Mouse (Mus musculus) lung, embryonic 15.5 days (tissue): ENCODE results near the gene Ctnnd1. TPM values are rescaled to one million over a fixed set of nuclear protein-coding genes. Genes with fewer than 3 reads are reported as not detected.
A peak's percentile ranks its signal among the peaks of the same experiment; 100 is the strongest.

Source experiments
- ATAC-seq: fragments of 200-750 bp; cut with Nextera tagmentation; 2 replicates; pipeline ENCODE4 v1.8.0; 2017; ENCODE audit warnings: moderate number of reproducible peaks, borderline replicate concordance; ENCODE audit not compliant: low FRiP score, low TSS enrichment; ENCODE audit errors: extremely low read depth
- H3K27ac ChIP-seq: fragments of 300-500 bp; sonication (generic); 2 replicates; pipeline ENCODE4 v1.5.1; 2015; ENCODE audit warnings: moderate library complexity, mild to moderate bottlenecking, inconsistent platforms
- H3K27me3 ChIP-seq: fragments of 300-500 bp; sonication (generic); 2 replicates; pipeline ENCODE4 v1.6.1; 2015; ENCODE audit warnings: inconsistent platforms
- H3K36me3 ChIP-seq: fragments of 300-500 bp; sonication (generic); 2 replicates; pipeline ENCODE4 v1.6.1; 2015; ENCODE audit warnings: inconsistent platforms
- H3K4me1 ChIP-seq: fragments of 300-500 bp; sonication (generic); 2 replicates; pipeline ENCODE4 v1.6.1; 2015; ENCODE audit warnings: inconsistent platforms
- H3K4me2 ChIP-seq: fragments of 300-500 bp; sonication (generic); 2 replicates; pipeline ENCODE4 v1.6.1; 2015; ENCODE audit warnings: inconsistent platforms, mild to moderate bottlenecking, moderate library complexity
- H3K4me3 ChIP-seq: fragments of 300-500 bp; sonication (generic); 2 replicates; pipeline ENCODE4 v1.5.1; 2015; ENCODE audit warnings: mild to moderate bottlenecking, inconsistent platforms
- H3K9ac ChIP-seq: fragments of 300-500 bp; sonication (generic); 2 replicates; pipeline ENCODE4 v1.6.1; 2015; ENCODE audit warnings: inconsistent platforms
- H3K9me3 ChIP-seq: fragments of 300-500 bp; sonication (generic); 2 replicates; pipeline ENCODE4 v1.6.1; 2016; ENCODE audit warnings: inconsistent platforms
- WGBS: fragments of 180-500 bp; shearing (Covaris S2); methylation state at CpG from one replicate; pipeline ENCODE4 v1.1.7; 2015; 5-methylcytosine and 5-hydroxymethylcytosine counted together
- polyA plus RNA-seq: library from polyadenylated mRNA; unstranded; fragments of >200 nt; fragmentation: Nextera tagmentation; extraction: Ambion mirVana; gene quantifications from 2 replicates; pipeline ENCODE4 v1.2.1, GENCODE M21; 2015

Ctnnd1 gene
- polyA plus RNA-seq, 1 experiment from 2014 or later: 66.0 TPM

DNA sequence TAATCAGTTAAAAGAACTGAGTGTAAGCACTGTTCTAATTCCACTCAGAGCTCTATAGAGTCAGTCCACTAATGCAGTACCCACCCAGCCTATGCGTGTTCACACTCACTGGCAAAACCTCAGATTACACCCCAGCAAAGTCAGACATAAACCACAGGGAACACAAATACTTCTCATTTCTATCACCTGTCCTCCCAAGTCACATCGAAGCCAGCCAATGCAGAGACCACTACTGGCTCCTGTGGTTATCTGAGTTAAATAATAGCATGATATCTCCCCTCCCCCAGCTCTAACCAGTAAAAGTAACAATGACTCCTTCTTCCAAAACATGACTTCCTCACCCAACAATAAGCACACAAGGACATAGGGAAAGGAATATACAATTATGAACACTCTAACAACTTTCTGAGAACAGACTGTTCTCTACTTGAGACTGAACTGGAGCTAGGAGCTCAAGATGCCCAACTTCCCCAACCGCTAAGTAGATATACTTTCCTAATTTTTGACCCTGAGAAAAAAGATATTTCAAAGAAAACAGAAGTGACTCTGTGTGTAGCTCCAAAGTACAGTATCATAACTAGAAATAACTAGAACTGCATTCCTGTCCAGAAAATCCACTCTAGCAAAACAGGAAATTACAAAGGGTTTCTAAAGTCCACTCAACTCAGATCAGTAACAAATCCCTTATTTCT lies 27.0 kb downstream of the Ctnnd1 start:
- Histone ChIP-seq H3K4me1 (peaks cover 38% of the 10 kb centered on the region), H3K4me3 (no peak overlapping the region), H3K4me2 (no peak overlapping the region; the same call in 1 of the 2 replicates), H3K9ac (no peak overlapping the region), H3K36me3 (peaks cover 30% of the 10 kb centered on the region), H3K27ac (peak overlapping the region; percentile 42; the same call in 1 of the 2 replicates), H3K27me3 (no peaks in the 10 kb centered on the region), H3K9me3 (no peaks in the 10 kb centered on the region)
- no peak for ATAC-seq
- WGBS: 80% methylated on average over 3 of the region's 3 CpGs

DNA sequence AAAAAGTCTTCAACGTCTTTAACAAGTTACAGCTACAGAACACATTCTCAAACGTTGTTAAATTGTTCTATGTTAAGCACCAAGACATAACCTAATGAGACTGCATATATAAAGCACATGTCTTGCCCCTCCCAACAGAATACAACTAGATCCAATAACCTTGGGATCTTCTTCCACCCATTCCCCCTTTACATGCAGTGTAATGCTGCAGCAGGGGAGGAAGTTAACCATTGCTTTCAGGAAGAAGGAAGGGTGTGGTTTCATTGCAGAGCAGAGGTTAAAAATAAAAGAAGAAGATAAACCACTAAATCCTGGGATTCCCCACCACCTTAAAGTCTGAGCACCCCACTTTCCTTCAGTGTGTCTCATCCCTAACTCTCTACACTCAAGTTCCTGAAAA lies 27.9 kb downstream of the Ctnnd1 start:
- no peak for ATAC-seq
- Histone ChIP-seq H3K9ac (no peak overlapping the region), H3K4me1 (peaks cover 40% of the 10 kb centered on the region), H3K9me3 (no peaks in the 10 kb centered on the region), H3K36me3 (peaks cover 30% of the 10 kb centered on the region), H3K27me3 (no peaks in the 10 kb centered on the region), H3K4me3 (no peak overlapping the region), H3K4me2 (peak overlapping the region; percentile 17), H3K27ac (peak overlapping the region; percentile 64)
- WGBS: 46% methylated on average over 2 of the region's 2 CpGs

DNA sequence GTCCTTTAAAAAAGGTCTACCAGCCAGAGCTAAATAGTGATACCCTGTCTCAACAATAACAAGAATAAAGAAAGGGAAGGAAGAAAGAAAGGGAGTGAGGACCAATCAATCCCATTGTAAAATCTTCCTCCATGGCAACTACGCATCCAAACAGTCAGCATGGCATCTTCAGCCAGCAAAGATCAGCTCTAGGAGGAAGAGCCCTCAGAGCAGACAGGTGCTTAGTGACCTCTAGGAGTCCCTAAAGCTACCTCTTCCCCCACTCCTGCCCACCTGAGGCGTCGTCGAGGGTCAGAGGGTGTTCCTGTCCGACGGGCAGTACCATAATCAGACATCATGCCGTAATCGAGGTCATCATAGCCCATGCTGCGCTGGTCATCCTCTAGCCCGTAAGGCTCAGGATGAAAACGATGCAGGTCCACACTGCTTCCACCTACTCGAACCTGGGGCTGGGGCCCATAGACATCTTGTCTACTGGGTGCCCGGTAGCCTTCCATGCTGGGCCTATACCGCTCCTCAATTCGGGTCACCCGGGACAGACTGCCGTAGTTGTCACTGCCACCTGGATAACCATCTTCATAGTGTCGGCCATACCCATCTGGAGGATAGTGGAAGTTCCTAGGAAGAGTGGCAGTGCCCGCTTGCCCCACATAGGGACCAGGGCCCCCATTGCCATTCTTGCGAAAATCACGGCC lies 30.8 kb downstream of the Ctnnd1 start:
- ATAC-seq: no peak
- no peak overlapping the region for H3K27ac ChIP-seq
- peaks cover 29% of the 10 kb centered on the region for H3K4me1 ChIP-seq
- H3K9me3 ChIP-seq: no peaks in the 10 kb centered on the region
- H3K27me3 ChIP-seq: no peaks in the 10 kb centered on the region
- H3K9ac ChIP-seq: no peak overlapping the region
- H3K4me3 ChIP-seq: no peak overlapping the region
- H3K4me2 ChIP-seq: no peak overlapping the region
- H3K36me3 ChIP-seq: peaks cover 58% of the 10 kb centered on the region
- 95% methylated on average over 21 of the region's 21 CpGs for WGBS

DNA sequence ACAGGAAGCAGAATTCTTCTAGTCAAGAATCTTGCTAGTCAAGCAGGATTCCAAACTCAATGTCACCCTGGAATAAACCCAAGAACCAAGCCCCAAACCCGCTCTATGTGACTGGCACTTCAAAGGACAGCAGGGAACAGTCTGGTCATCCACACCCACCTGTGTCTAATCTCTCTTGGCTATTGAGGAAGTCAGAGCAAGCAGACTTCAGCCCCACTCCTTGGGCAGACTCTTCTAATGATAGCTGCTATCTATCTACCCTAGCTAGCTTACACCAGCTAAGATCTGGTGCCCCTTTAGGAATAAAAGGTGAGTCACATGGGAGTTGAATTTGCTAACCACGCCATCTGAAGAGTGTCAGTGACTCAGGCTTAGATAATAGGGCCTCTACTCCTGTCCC lies 31.7 kb downstream of the Ctnnd1 start:
- H3K9ac ChIP-seq: no peak overlapping the region
- peaks cover 62% of the 10 kb centered on the region for H3K36me3 ChIP-seq
- peaks cover 24% of the 10 kb centered on the region for H3K4me1 ChIP-seq
- H3K27me3 ChIP-seq: no peaks in the 10 kb centered on the region
- H3K4me3 ChIP-seq: no peak overlapping the region
- 55% methylated on average over 2 of the region's 2 CpGs for WGBS
- no peaks in the 10 kb centered on the region for H3K9me3 ChIP-seq
- no peak for ATAC-seq
- H3K4me2 ChIP-seq: no peak overlapping the region
- H3K27ac ChIP-seq: peak overlapping the region; percentile 52

DNA sequence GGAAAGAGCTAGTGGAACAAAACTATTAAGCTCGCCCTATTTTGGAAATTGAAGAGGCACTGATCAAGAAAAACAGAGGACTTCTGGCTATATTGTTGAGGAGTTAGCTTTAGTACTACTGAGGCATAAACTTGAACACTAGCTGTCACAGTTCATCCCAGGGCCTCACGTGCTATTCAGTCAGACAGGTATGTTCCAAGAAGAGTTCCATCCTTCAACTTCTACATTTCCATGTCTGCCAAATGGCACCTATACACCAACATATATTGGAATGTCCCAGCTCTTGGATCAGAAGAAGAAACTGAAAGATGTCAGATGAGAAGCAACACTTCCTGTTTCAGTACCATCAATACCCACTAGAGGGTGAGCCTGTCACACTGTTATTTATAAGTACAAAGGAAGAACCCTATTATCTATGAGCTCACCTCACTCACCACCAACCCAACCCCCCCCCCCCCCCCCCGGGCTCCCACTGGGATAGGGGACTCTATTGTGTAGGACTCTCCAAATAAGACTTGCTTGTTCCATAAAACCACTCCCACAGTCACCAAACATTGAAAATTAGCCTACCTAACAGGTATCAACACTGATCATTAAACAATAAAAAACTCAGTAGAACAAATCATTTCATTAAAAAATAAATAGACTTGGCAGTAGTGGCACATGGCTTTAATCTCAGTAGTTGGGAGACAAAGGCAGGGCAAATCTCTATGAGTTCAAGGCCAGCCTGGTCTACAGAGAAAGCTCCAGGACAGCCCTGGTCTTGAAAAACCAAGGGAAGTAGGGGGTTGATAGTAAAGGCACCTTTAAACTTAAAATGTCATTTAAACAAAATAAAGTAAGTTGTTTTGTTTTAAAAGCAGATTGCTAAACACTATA lies 32.7 kb downstream of the Ctnnd1 start:
- H3K9me3 ChIP-seq: no peaks in the 10 kb centered on the region
- no peak overlapping the region for H3K4me3 ChIP-seq
- WGBS: 66% methylated on average over 3 of the region's 3 CpGs
- H3K4me2 ChIP-seq: no peak overlapping the region
- no peak overlapping the region for H3K9ac ChIP-seq
- no peak overlapping the region for H3K27ac ChIP-seq
- ATAC-seq: peak; percentile 59; the same call in 1 of the 2 replicates
- peaks cover 14% of the 10 kb centered on the region for H3K4me1 ChIP-seq
- peaks cover 72% of the 10 kb centered on the region for H3K36me3 ChIP-seq
- H3K27me3 ChIP-seq: no peaks in the 10 kb centered on the region

DNA sequence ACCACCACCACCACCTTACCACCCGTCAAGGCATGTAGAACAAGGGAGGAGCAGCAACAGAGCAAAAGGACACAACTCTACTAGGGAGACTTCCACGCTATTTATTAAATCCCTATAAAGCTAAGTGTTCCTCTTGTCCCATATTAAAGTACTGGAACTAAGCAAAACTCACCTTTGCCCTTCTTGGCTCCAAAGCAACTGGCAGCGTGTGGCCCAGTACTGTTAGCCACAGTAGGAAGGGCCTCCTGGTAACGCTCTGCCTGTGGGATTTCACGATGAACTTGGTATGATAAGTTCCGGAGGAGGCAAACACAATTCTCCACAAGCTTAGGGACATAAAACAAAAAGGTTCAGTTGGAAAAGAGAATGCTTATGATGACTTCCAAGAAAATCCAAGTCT lies 37.8 kb downstream of the Ctnnd1 start:
- no peak for ATAC-seq
- Histone ChIP-seq H3K9me3 (no peaks in the 10 kb centered on the region), H3K36me3 (peaks cover 96% of the 10 kb centered on the region), H3K4me3 (no peak overlapping the region), H3K4me2 (no peak overlapping the region), H3K4me1 (no peaks in the 10 kb centered on the region), H3K27me3 (no peaks in the 10 kb centered on the region), H3K27ac (no peak overlapping the region), H3K9ac (no peak overlapping the region)
- WGBS: 94% methylated on average over 6 of the region's 6 CpGs

DNA sequence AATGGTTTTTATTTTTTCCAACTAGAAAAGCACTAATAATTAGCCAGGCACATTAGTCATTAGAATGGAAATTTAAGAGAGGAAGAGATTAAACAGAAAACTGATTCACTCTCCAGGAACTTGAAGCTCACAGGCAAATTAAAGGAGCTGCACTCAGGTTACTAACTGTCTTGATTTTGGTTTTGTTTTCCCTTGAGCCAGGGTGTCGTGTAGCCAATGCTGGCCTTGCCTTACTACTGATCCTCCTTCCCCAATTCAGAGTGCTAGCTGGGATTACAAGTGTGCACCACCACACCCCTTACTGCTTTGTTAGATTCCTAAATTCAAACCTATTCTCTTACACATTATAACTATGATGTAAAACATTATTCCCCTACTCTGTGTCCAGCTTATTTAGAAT lies 42.7 kb downstream of the Ctnnd1 start:
- H3K4me1 ChIP-seq: no peaks in the 10 kb centered on the region
- 70% methylated on average over 1 of the region's 1 CpGs for WGBS
- ATAC-seq: no peak
- H3K4me2 ChIP-seq: no peak overlapping the region
- peaks cover 95% of the 10 kb centered on the region for H3K36me3 ChIP-seq
- H3K27ac ChIP-seq: no peak overlapping the region
- no peak overlapping the region for H3K4me3 ChIP-seq
- no peak overlapping the region for H3K9ac ChIP-seq
- no peaks in the 10 kb centered on the region for H3K27me3 ChIP-seq
- no peaks in the 10 kb centered on the region for H3K9me3 ChIP-seq

DNA sequence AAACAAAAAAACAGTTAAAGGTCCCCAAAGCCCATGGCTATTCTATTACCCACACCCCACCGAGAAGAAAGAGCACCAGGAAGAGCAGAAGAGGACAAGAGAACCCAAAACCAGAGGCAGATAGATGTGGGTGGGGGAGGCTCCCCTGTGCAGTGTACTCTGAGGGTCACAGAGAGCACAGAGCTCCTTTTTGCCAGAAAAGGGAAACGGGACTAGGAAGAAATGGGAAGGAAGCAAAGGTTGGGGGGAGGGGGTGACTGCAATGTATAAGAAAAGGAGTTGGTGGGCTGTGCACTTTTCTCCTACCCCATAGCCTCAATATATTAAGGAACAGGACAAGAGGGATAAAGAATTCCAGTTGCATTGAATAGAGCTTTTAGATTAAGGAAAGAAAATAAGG lies 49.6 kb downstream of the Ctnnd1 start:
- no peak overlapping the region for H3K9ac ChIP-seq
- H3K36me3 ChIP-seq: peaks cover 74% of the 10 kb centered on the region
- no peaks in the 10 kb centered on the region for H3K27me3 ChIP-seq
- 58% methylated on average over 2 of the region's 2 CpGs for WGBS
- no peaks in the 10 kb centered on the region for H3K9me3 ChIP-seq
- ATAC-seq: no peak
- H3K27ac ChIP-seq: no peak overlapping the region
- H3K4me1 ChIP-seq: no peaks in the 10 kb centered on the region
- no peak overlapping the region for H3K4me3 ChIP-seq
- H3K4me2 ChIP-seq: no peak overlapping the region

DNA sequence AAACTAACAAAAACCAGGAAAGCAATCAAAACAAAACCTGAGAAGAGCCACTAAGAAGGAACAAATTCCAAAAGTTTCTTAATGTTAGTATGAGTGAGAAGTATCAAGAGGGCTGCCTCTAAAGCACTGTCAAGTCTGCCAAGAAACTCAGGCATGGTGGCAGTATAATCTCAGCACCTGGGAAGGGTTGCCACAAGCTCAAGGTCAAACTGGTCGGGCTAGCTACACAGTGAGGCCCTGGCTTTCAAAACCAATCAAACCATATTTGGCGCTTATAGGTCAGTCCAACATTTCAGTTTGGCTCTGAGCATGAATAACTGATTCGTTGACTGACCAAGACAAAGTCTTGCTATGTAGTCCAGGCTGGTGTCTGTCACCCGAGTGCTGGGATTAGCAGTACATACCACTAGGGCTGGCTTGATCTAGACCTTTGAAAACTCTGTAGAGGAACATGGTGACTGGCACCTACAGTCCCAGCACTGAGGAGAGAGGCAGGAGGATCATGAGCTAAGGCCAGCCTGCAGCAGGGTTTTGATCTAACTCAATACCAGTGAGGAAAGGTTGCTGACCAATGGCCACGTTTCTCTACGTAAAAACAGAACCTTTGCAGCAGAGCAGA lies 51.2 kb downstream of the Ctnnd1 start:
- Histone ChIP-seq H3K9ac (no peak overlapping the region), H3K27ac (no peak overlapping the region)

DNA sequence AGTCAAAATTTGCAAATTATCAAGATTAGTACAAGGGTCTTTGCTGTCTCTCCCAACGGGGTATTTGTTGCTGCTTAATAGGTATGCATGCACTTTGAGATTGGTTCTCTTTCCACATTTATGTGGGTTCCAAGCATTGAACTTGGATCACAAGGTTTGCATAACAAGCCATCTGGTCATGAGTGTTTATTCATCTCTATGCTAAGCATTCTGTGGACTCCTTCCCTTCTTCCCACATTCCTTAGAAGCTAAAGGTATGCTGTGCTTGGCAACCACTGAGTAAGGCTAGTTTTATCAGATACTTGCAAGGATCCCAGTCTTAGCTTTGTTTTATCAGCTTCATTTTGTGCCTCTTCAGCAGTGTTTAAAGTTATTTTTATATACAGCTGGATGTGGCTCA lies 53.4 kb downstream of the Ctnnd1 start:
- Histone ChIP-seq H3K9ac (no peak overlapping the region), H3K4me2 (no peak overlapping the region), H3K27ac (no peak overlapping the region), H3K4me1 (no peaks in the 10 kb centered on the region), H3K4me3 (no peak overlapping the region), H3K36me3 (peaks cover 50% of the 10 kb centered on the region), H3K9me3 (no peaks in the 10 kb centered on the region), H3K27me3 (no peaks in the 10 kb centered on the region)
- 76% methylated on average over 1 of the region's 1 CpGs for WGBS
- ATAC-seq: no peak

More for the DNA sequence above, 51.2 kb downstream of the Ctnnd1 start:
- H3K27me3 ChIP-seq: no peaks in the 10 kb centered on the region
- 89% methylated on average over 6 of the region's 6 CpGs for WGBS
- no peaks in the 10 kb centered on the region for H3K4me1 ChIP-seq
- no peaks in the 10 kb centered on the region for H3K9me3 ChIP-seq
- peaks cover 63% of the 10 kb centered on the region for H3K36me3 ChIP-seq
- ATAC-seq: no peak
- H3K4me3 ChIP-seq: no peak overlapping the region
- no peak overlapping the region for H3K4me2 ChIP-seq

DNA sequence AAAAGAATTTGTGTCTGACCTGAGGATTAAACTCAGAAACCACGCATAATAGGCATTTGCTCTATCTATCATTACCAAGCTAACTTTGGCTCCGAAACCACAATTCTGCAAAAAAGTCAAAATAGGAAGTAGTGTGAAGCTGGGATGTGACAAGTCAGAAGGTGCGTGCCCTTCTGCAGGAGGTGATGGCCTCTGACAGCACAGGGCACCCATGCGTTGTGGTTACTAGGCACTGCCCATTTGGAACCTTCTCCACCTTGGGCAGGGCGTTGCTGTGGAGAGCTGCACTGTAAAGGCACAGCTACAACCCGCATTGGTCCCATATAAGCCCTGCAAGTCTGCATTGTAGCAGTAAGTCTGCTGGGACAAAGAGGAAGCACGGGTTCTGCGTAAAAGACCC lies 57.8 kb downstream of the Ctnnd1 start:
- H3K36me3 ChIP-seq: peaks cover 42% of the 10 kb centered on the region
- no peak overlapping the region for H3K4me2 ChIP-seq
- 94% methylated on average over 8 of the region's 8 CpGs for WGBS
- H3K4me1 ChIP-seq: no peaks in the 10 kb centered on the region
- no peaks in the 10 kb centered on the region for H3K27me3 ChIP-seq
- H3K4me3 ChIP-seq: no peak overlapping the region
- no peak overlapping the region for H3K27ac ChIP-seq
- no peak for ATAC-seq
- H3K9me3 ChIP-seq: no peaks in the 10 kb centered on the region
- no peak overlapping the region for H3K9ac ChIP-seq
